10 mouse cellular contexts compared by ENCODE assay signal in the genomic region with DNA sequence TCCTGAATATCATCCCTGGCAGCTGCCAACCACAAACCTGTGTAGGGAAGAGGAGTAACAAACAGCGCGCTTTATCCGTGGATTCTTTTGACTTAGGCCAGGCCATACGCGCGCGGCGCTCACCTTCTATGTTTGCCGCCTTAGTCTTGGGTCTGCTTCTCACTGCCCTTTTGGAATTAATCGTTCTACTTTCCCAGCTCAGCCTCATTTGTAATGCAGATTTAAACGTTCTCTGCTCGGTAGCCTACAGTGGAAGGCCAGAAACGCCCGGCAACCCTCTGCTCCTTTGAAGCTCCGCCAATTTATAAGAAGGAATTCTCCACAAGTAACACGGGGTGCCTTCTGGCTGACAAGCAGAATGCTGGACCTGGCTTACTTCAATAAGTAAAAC. TPM values are rescaled to one million over a fixed set of nuclear protein-coding genes. Genes with fewer than 3 reads are reported as not detected.
DNase-seq lines count a peak whose midpoint lies in the region; ATAC-seq and TF ChIP-seq lines count a peak whose summit lies in the region.
"Had no signal": no experiment of that assay in that cellular context is flagged by ENCODE, and none has a peak within 500 bp of the region (broad histone marks: within the 10 kb centered on the region; RNA-seq: fewer than 3 reads in every experiment).

No protein-coding gene starts in this region.

- 3% methylated on average over 16 of the region's 16 CpGs for WGBS in forebrain, embryonic 11.5 days
- WGBS in kidney, embryonic 14.5 days: 7% methylated on average over 16 of the region's 16 CpGs

- ATAC-seq in forebrain, embryonic 11.5 days (replicated peaks; ENCODE audit: low FRiP score): peak; percentile 80
- no peak for ATAC-seq in kidney, embryonic 14.5 days (ENCODE audit: low FRiP score, low TSS enrichment)
- ATAC-seq in megakaryocyte-erythroid progenitor cell, adult 5-6 weeks (replicated peaks; ENCODE audit: low FRiP score, low TSS enrichment, poor library complexity, severe bottlenecking): no peak

- peak overlapping the region; percentile 9; the same call in 1 of the 2 replicates for H3K4me3 ChIP-seq in left cerebral cortex, adult 2 months
- peak overlapping the region; percentile 14; the same call in 1 of the 2 replicates for H3K4me3 ChIP-seq in forebrain, embryonic 11.5 days (ENCODE audit: low read depth, low read length)
- H3K4me3 ChIP-seq in kidney, embryonic 14.5 days (ENCODE audit: low read length): peak overlapping the region; percentile 9; the same call in 1 of the 2 replicates
- H3K4me3 ChIP-seq: myocyte had no signal

- TF ChIP-seq CTCF in left cerebral cortex, adult 2 months (IDR thresholded peaks at IDR 0.05): no peak

- no peak for DNase-seq in left cerebral cortex, adult 2 months (ENCODE audit: extremely low spot score in 1 of 2, low spot score in 2 of 2)
- no peak for DNase-seq in left cerebral cortex, adult 11 months (ENCODE audit: low spot score)
- DNase-seq in forebrain, embryonic 11.5 days (ENCODE audit: low spot score): peak; percentile 62
- DNase-seq in retina, embryonic 14.5 days (ENCODE audit: low spot score): peak; percentile 32
- DNase-seq in MN1 (ENCODE audit: low spot score): no peak
- DNase-seq in layer of hippocampus, adult 9-10 months (ENCODE audit: low spot score): no peak

- peaks cover 7% of the 10 kb centered on the region; the same call in 1 of the 2 replicates for H3K4me1 ChIP-seq in forebrain, embryonic 11.5 days (replicated peaks; ENCODE audit: control insufficient read depth, insufficient read depth, low read length)
- peaks cover 5% of the 10 kb centered on the region; the same call in 1 of the 2 replicates for H3K4me1 ChIP-seq in kidney, embryonic 14.5 days (ENCODE audit: control insufficient read depth, insufficient read depth, low read length)

- H3K4me2 ChIP-seq in forebrain, embryonic 11.5 days (ENCODE audit: low read depth, low read length, severe bottlenecking): peak overlapping the region; percentile 48
- H3K4me2 ChIP-seq in kidney, embryonic 14.5 days (replicated peaks; ENCODE audit: low read depth, low read length): peak overlapping the region; percentile 38

- peak overlapping the region; percentile 10; the same call in 1 of the 2 replicates for H3K9ac ChIP-seq in forebrain, embryonic 11.5 days (ENCODE audit: low read length)
- no peak overlapping the region for H3K9ac ChIP-seq in kidney, embryonic 14.5 days (ENCODE audit: low read depth, low read length)

- H3K36me3 ChIP-seq in forebrain, embryonic 11.5 days (ENCODE audit: control insufficient read depth, insufficient read depth, low read length): no peaks in the 10 kb centered on the region
- no peaks in the 10 kb centered on the region for H3K36me3 ChIP-seq in kidney, embryonic 14.5 days (ENCODE audit: control insufficient read depth, insufficient read depth, low read length)

- H3K27me3 ChIP-seq in forebrain, embryonic 11.5 days (ENCODE audit: control insufficient read depth, insufficient read depth, low read length): peaks cover 3% of the 10 kb centered on the region; the same call in 1 of the 2 replicates
- H3K27me3 ChIP-seq in kidney, embryonic 14.5 days (ENCODE audit: control insufficient read depth, insufficient read depth, low read length): peaks cover 12% of the 10 kb centered on the region

- H3K27ac ChIP-seq in left cerebral cortex, adult 2 months: no peak overlapping the region
- no peak overlapping the region for H3K27ac ChIP-seq in forebrain, embryonic 11.5 days (ENCODE audit: low read depth, low read length)
- H3K27ac ChIP-seq in kidney, embryonic 14.5 days (ENCODE audit: low read depth, low read length): no peak overlapping the region

- intact Hi-C loops in left cerebral cortex, adult 2 months (cut with DNase I): no loop called here

- no peaks in the 10 kb centered on the region for H3K9me3 ChIP-seq in forebrain, embryonic 11.5 days (ENCODE audit: control insufficient read depth, low read length)
- H3K9me3 ChIP-seq in kidney, embryonic 14.5 days (ENCODE audit: control insufficient read depth, low read length): no peaks in the 10 kb centered on the region

RNA-seq across cellular contexts. Expression of gene Scrg1, which starts 45.3 kb away (rescaled TPM):
- 10 to 100 TPM; 41.1 to 42.5 TPM for total RNA-seq in left cerebral cortex, adult 2 months (2021)
- not detected in 2 replicates for polyA plus RNA-seq in forebrain, embryonic 11.5 days (2014; fragmentation: Nextera tagmentation; extraction: Ambion mirVana)
- not detected in 2 replicates for polyA plus RNA-seq in kidney, embryonic 14.5 days (2014; fragmentation: Nextera tagmentation; extraction: Ambion mirVana)
- total RNA-seq in megakaryocyte-erythroid progenitor cell, adult 5-6 weeks (2014; fragmentation: Nextera tagmentation): not detected in 2 replicates
- not detected in 2 replicates for total RNA-seq in megakaryocyte-erythroid progenitor cell, adult 5-6 weeks (2017)
- polyA plus RNA-seq: gonadal fat pad, adult 2 months; myocyte had no signal

Comparison
In these comparisons a context has a peak if more than half of its experiments do, and no peak if none do; other contexts are left out.
1. DNase-seq: peak in forebrain, embryonic 11.5 days (single experiment) and retina, embryonic 14.5 days (single experiment); none in left cerebral cortex, adult 2 months (0 of 2), left cerebral cortex, adult 11 months (single experiment), MN1 (single experiment) and layer of hippocampus, adult 9-10 months (single experiment).
2. RNA of gene Scrg1, which starts 45.3 kb away (total RNA-seq): 41.1 to 42.5 TPM in left cerebral cortex, adult 2 months; not detected in megakaryocyte-erythroid progenitor cell, adult 5-6 weeks; every median in the first group is over 10 times any median in the second.
3. Peak in every context shown above with its lines, with median percentiles within 50 percentile points of each other: H3K4me3 ChIP-seq.